Mouse (Mus musculus) MEL (cell line): ENCODE results near the gene Filip1l. TPM values are rescaled to one million over a fixed set of nuclear protein-coding genes. Genes with fewer than 3 reads are reported as not detected.

Source experiments
- DNase-seq: peaks from one replicate; pipeline ENCODE4 v3.0.0; 2011; ENCODE audit warnings: low read depth, low spot score
- H3K27ac ChIP-seq: 2 replicates; pipeline ENCODE4 v1.5.1; 2012; ENCODE audit warnings: low read depth, mild to moderate bottlenecking, control low read depth, low read length, moderate library complexity; ENCODE audit not compliant: control insufficient read depth
- H3K27me3 ChIP-seq, 2 experiments: fragments of 150-350 bp in 1 of 2; sonication (generic) in 1 of 2; 2 replicates each; pipeline ENCODE4 v1.6.1; 2012; ENCODE audit warnings: low read length in 2 of 2, mild to moderate bottlenecking in 2 of 2, improper control_type of control experiment in 1 of 2, moderate library complexity in 1 of 2; ENCODE audit not compliant: insufficient read depth in 2 of 2, control insufficient read depth in 1 of 2
- H3K36me3 ChIP-seq, 2 experiments: 2 replicates each; pipeline ENCODE4 v1.6.1; 2012 to 2014; ENCODE audit warnings: low read length in 2 of 2, improper control_type of control experiment in 1 of 2, inconsistent platforms in 1 of 2, mild to moderate bottlenecking in 1 of 2; ENCODE audit not compliant: insufficient read depth in 2 of 2, control insufficient read depth in 1 of 2
- H3K4me1 ChIP-seq, 2 experiments: fragments of 150-350 bp in 1 of 2; sonication (generic) in 1 of 2; 2 replicates each; pipeline ENCODE4 v1.6.1; 2012; ENCODE audit warnings: low read length in 2 of 2, improper control_type of control experiment in 1 of 2, mild to moderate bottlenecking in 1 of 2; ENCODE audit not compliant: insufficient read depth in 2 of 2, control insufficient read depth in 1 of 2
- H3K4me3 ChIP-seq, 2 experiments: fragments of 150-350 bp in 1 of 2; sonication (generic) in 1 of 2; 2 replicates each; pipeline ENCODE4 v1.5.1; 2012; ENCODE audit warnings: low read depth in 2 of 2, low read length in 2 of 2, mild to moderate bottlenecking in 2 of 2, moderate library complexity in 2 of 2, control low read depth in 1 of 2, improper control_type of control experiment in 1 of 2; ENCODE audit not compliant: control insufficient read depth in 1 of 2, insufficient read depth in 1 of 2
- H3K79me2 ChIP-seq: 2 replicates; pipeline ENCODE4 v1.6.1; 2012; ENCODE audit warnings: mild to moderate bottlenecking, low read length, moderate library complexity; ENCODE audit not compliant: control insufficient read depth, poor library complexity, insufficient read depth
- H3K9ac ChIP-seq: 2 replicates; pipeline ENCODE4 v1.6.1; 2012; ENCODE audit warnings: low read depth, mild to moderate bottlenecking, control low read depth, low read length, moderate library complexity; ENCODE audit not compliant: control insufficient read depth, poor library complexity, severe bottlenecking
- H3K9me3 ChIP-seq: fragments of 150-350 bp; sonication (generic); replicated peaks from 2 replicates; pipeline ENCODE4 v1.6.1; 2012; ENCODE audit warnings: mild to moderate bottlenecking, low read length, improper control_type of control experiment, moderate library complexity; ENCODE audit not compliant: insufficient read depth
- CHD1 ChIP-seq: IDR thresholded peaks from 2 replicates; pipeline ENCODE4 v1.6.1; 2012; ENCODE audit warnings: low read depth, mild to moderate bottlenecking, inconsistent platforms, low read length, improper control_type of control experiment
- CTCF ChIP-seq, 3 experiments: IDR thresholded peaks in 2 of 3; conservative IDR thresholded peaks in 1 of 3; 2 replicates each; pipeline ENCODE4 v1.5.1; 2011 to 2012; ENCODE audit warnings: low read length in 3 of 3, low read depth in 2 of 3, mild to moderate bottlenecking in 2 of 3, improper control_type of control experiment in 1 of 3, inconsistent platforms in 1 of 3, mixed read lengths in 1 of 3, moderate library complexity in 1 of 3; ENCODE audit not compliant: control insufficient read depth in 1 of 3, insufficient read depth in 1 of 3, poor library complexity in 1 of 3, severe bottlenecking in 1 of 3
- E2F4 ChIP-seq: IDR thresholded peaks from 2 replicates; pipeline ENCODE4 v1.6.1; 2011; ENCODE audit warnings: low read depth, low read length, improper control_type of control experiment, borderline replicate concordance
- ELF1 ChIP-seq: IDR thresholded peaks from 2 replicates; pipeline ENCODE4 v1.6.1; 2014; ENCODE audit warnings: low read depth, mild to moderate bottlenecking, inconsistent platforms, low read length, improper control_type of control experiment, moderate library complexity
- EP300 ChIP-seq, 2 experiments: IDR thresholded peaks; 2 replicates each; pipeline ENCODE4 v1.6.1; 2011; ENCODE audit warnings: improper control_type of control experiment in 2 of 2, low read length in 2 of 2, low read depth in 1 of 2, mild to moderate bottlenecking in 1 of 2
- GATA1 ChIP-seq: IDR thresholded peaks from 2 replicates; pipeline ENCODE4 v1.6.1; 2011; ENCODE audit warnings: low read depth, low read length, improper control_type of control experiment
- JUND ChIP-seq: IDR thresholded peaks from 2 replicates; pipeline ENCODE4 v1.6.1; 2011; ENCODE audit warnings: low read depth, mild to moderate bottlenecking, improper control_type of control experiment, low read length
- KAT2A ChIP-seq: conservative IDR thresholded peaks from 2 replicates; pipeline ENCODE4 v1.6.1; 2012; ENCODE audit warnings: low read depth, low read length, improper control_type of control experiment, inconsistent platforms
- MEF2A ChIP-seq: IDR thresholded peaks from 2 replicates; pipeline ENCODE4 v1.6.1; 2014; ENCODE audit warnings: low read depth, mild to moderate bottlenecking, inconsistent platforms, low read length, improper control_type of control experiment; ENCODE audit not compliant: poor library complexity, insufficient replicate concordance, severe bottlenecking; ENCODE audit errors: extremely low read depth
- MYC ChIP-seq: IDR thresholded peaks from 2 replicates; pipeline ENCODE4 v1.6.1; 2011; ENCODE audit warnings: low read depth, mild to moderate bottlenecking, low read length, improper control_type of control experiment, moderate library complexity
- NELFE ChIP-seq: IDR thresholded peaks from 2 replicates; pipeline ENCODE4 v1.6.1; 2011; ENCODE audit warnings: low read depth, low read length, improper control_type of control experiment
- POLR2A ChIP-seq, 2 experiments: IDR thresholded peaks; 2 replicates each; pipeline ENCODE4 v1.6.1; 2011 to 2012; ENCODE audit warnings: low read length in 2 of 2, mild to moderate bottlenecking in 2 of 2, control low read depth in 1 of 2, improper control_type of control experiment in 1 of 2, low read depth in 1 of 2, moderate library complexity in 1 of 2; ENCODE audit not compliant: control insufficient read depth in 1 of 2, insufficient read depth in 1 of 2, poor library complexity in 1 of 2
- POLR2AphosphoS5 ChIP-seq: IDR thresholded peaks from 2 replicates; pipeline ENCODE4 v1.6.1; 2012; ENCODE audit warnings: low read depth, borderline replicate concordance, mild to moderate bottlenecking, inconsistent platforms, low read length, moderate library complexity, mixed read lengths
- RCOR1 ChIP-seq: IDR thresholded peaks from 2 replicates; pipeline ENCODE4 v1.6.1; 2012; ENCODE audit warnings: low read depth, mild to moderate bottlenecking, inconsistent platforms, low read length, improper control_type of control experiment
- SIN3A ChIP-seq: IDR thresholded peaks from 2 replicates; pipeline ENCODE4 v1.6.1; 2012; ENCODE audit warnings: low read length, improper control_type of control experiment, inconsistent platforms
- SMC3 ChIP-seq: IDR thresholded peaks from 2 replicates; pipeline ENCODE4 v1.6.1; 2011; ENCODE audit warnings: low read depth, low read length, improper control_type of control experiment
- ZKSCAN1 ChIP-seq: IDR thresholded peaks from 2 replicates; pipeline ENCODE4 v1.6.1; 2012; ENCODE audit warnings: low read depth, mild to moderate bottlenecking, inconsistent platforms, low read length, improper control_type of control experiment, moderate library complexity
- ZMIZ1 ChIP-seq: IDR thresholded peaks from 2 replicates; pipeline ENCODE4 v1.6.1; 2012; ENCODE audit warnings: low read depth, mild to moderate bottlenecking, inconsistent platforms, low read length, improper control_type of control experiment, moderate library complexity
- ZNF384 ChIP-seq: IDR thresholded peaks from 2 replicates; pipeline ENCODE4 v1.6.1; 2012; ENCODE audit warnings: low read depth, mild to moderate bottlenecking, inconsistent platforms, low read length, improper control_type of control experiment
- polyA plus RNA-seq, 2 experiments: library from polyadenylated mRNA; stranded (reverse) in 1 of 2; unstranded in 1 of 2; fragments of >175 nt in 1 of 2; fragments of >200 nt in 1 of 2; gene quantifications; 2 replicates each; pipeline versions ENCODE4 v1.2.1 to v1.2.4; 2012; ENCODE audit warnings: low replicate concordance in 2 of 2, low read depth in 1 of 2; ENCODE audit not compliant: insufficient read length in 2 of 2, insufficient read depth in 1 of 2, missing spikeins in 1 of 2
- total RNA-seq: library from RNA; depleted of rRNA; stranded (reverse); fragments of 300-350 nt; gene quantifications from 2 replicates; pipeline ENCODE4 v1.2.3, GENCODE M21; 2012

Gene Filip1l
- total and polyA plus RNA-seq, 3 experiments = 0.27 to 1.8 TPM; not detected in 1

DNA sequence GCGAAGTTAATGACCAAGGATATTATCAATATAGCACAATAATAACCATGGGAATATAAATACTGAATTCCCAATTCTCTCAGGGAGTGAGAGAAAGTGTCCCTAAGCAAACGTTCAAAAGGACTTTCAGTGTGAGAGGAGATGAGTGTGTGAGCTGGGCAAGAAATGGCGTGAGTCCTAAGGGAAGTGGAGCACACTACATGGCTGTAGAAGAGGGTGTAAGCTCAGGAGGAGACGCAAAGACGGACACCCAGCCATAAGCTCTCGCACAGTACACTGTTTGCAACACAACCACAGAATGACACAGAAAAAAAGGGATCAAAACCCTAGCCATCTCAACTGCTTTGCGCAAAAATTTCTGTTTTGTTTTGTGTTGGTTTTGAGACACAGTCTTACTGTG lies 160.7 kb downstream of the Filip1l start:
- DNase-seq = no peak
- peaks cover 6 to 9% of the 10 kb centered on the region in 2 experiments for H3K36me3 ChIP-seq
- TF ChIP-seq KAT2A (no peak), POLR2AphosphoS5 (no peak), CTCF (IDR thresholded peaks at IDR 0.05 in 2 of 3, conservative IDR thresholded peaks at IDR 0.05 in 1 of 3; ENCODE audit: control insufficient read depth in 1 of 3, insufficient read depth in 1 of 3, low read depth in 2 of 3, low read length in 3 of 3, poor library complexity in 1 of 3, severe bottlenecking in 1 of 3) (no peak), SMC3 (no peak), ZMIZ1 (no peak), NELFE (no peak), RCOR1 (no peak), SIN3A (no peak), MYC (no peak), JUND (no peak), ZNF384 (no peak), CHD1 (no peak), POLR2A (IDR thresholded peaks at IDR 0.05; ENCODE audit: control insufficient read depth in 1 of 2, insufficient read depth in 1 of 2, low read depth in 1 of 2, low read length in 2 of 2, poor library complexity in 1 of 2) (no peak), EP300 (IDR thresholded peaks at IDR 0.05; ENCODE audit: low read depth in 1 of 2, low read length in 2 of 2) (no peak), GATA1 (no peak), ZKSCAN1 (no peak), E2F4 (no peak), ELF1 (no peak)
- peaks cover 3 to 4% of the 10 kb centered on the region in 2 experiments; a peak in 2 of 4 replicates for H3K4me1 ChIP-seq
- H3K27me3 ChIP-seq = no peaks in the 10 kb centered on the region
- no peak overlapping the region for H3K9ac ChIP-seq
- H3K9me3 ChIP-seq = no peaks in the 10 kb centered on the region
- no peak overlapping the region for H3K27ac ChIP-seq
- no peak overlapping the region for H3K4me3 ChIP-seq
- H3K79me2 ChIP-seq = 0 out of 2 replicates have a peak, but pooled peaks cover 1% of the 10 kb centered on the region

DNA sequence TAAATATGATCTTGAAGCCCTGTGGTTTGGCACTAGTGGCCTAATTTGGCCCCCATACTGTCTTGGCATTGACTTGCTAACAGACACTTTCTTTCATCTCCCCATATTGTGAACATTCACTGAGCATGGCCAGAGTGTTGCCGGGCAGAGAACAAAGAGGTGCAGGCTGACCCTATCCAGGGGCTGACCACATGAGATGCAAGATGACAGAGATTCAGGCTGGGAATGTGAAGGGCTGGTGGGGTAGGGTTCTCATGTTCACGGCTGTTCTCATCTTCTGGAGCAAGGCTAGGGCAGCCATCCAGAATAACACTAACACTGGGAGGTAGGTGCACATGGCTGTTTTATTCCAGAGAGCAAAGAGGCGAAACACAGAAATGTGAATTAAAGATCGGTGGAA lies 161.5 kb downstream of the Filip1l start:
- no peak overlapping the region for H3K27ac ChIP-seq
- DNase-seq = no peak
- H3K9me3 ChIP-seq = no peaks in the 10 kb centered on the region
- H3K27me3 ChIP-seq = no peaks in the 10 kb centered on the region
- no peak overlapping the region for H3K4me3 ChIP-seq
- peaks cover 7 to 9% of the 10 kb centered on the region in 2 experiments for H3K36me3 ChIP-seq
- TF ChIP-seq MEF2A (no peak), NELFE (no peak)
- no peak overlapping the region for H3K9ac ChIP-seq
- peaks cover 0 to 3% of the 10 kb centered on the region in 2 experiments; a peak in 1 of 4 replicates for H3K4me1 ChIP-seq
- 0 out of 2 replicates have a peak, but pooled peaks cover 1% of the 10 kb centered on the region for H3K79me2 ChIP-seq
